In genomic region chr10:85038147-85038546, GRCm38 (mm10) we compare ENCODE assay signal across 20 mouse cellular contexts.
A peak's percentile ranks its signal among the peaks of the same experiment; 100 is the strongest.
DNase-seq lines count a peak whose midpoint lies in the region; ATAC-seq and TF ChIP-seq lines count a peak whose summit lies in the region.
"Had no signal": no experiment of that assay in that cellular context is flagged by ENCODE, and none has a peak within 500 bp of the region (broad histone marks: within the 10 kb centered on the region; RNA-seq: fewer than 3 reads in every experiment).

No protein-coding gene starts in this region.

- DNase-seq in liver = peak; percentile 10
- no peak for DNase-seq in liver, embryonic 11.5 days (ENCODE audit: low spot score)
- DNase-seq in lung, postnatal 36 days = peak; percentile 10
- no peak for DNase-seq in lung, postnatal 25 days (ENCODE audit: low spot score)
- no peak for DNase-seq in stomach, postnatal 0 days (ENCODE audit: low spot score)
- no peak for DNase-seq in frontal cortex, postnatal 14 days (ENCODE audit: low spot score in 2 of 2)
- DNase-seq: adrenal gland, adult 8-10 months; cerebellum, adult 11-12 months; cerebellum, adult 9-10 months; cerebellum, postnatal 25 days; gastrocnemius, postnatal 14 days; heart, adult 2 months; heart, postnatal 14 days had no signal

- no peak for TF ChIP-seq CTCF in stomach, postnatal 0 days (IDR thresholded peaks at IDR 0.05; ENCODE audit: low read depth)

- 69% methylated on average over 9 of the region's 10 CpGs for WGBS in liver, embryonic 11.5 days
- WGBS in stomach, embryonic 15.5 days = 65% methylated on average over 10 of the region's 10 CpGs
- WGBS in stomach, postnatal 0 days = 64% methylated on average over 10 of the region's 10 CpGs

- no peaks in the 10 kb centered on the region for H3K4me1 ChIP-seq in liver, embryonic 11.5 days (replicated peaks; ENCODE audit: control insufficient read depth, insufficient read depth, low read length)
- H3K4me1 ChIP-seq in stomach, embryonic 15.5 days = 0 out of 2 replicates have a peak, but pooled peaks cover 5% of the 10 kb centered on the region
- no peaks in the 10 kb centered on the region for H3K4me1 ChIP-seq in stomach, postnatal 0 days (replicated peaks; ENCODE audit: control insufficient read depth, insufficient read depth)
- H3K4me1 ChIP-seq: forebrain, embryonic 15.5 days; hindbrain, embryonic 13.5 days had no signal

- no peaks in the 10 kb centered on the region for H3K36me3 ChIP-seq in liver, embryonic 11.5 days (ENCODE audit: control insufficient read depth, insufficient read depth, low read length)
- no peaks in the 10 kb centered on the region for H3K36me3 ChIP-seq in stomach, embryonic 15.5 days
- H3K36me3 ChIP-seq in stomach, postnatal 0 days (ENCODE audit: control insufficient read depth, insufficient read depth, low read length) = no peaks in the 10 kb centered on the region
- H3K36me3 ChIP-seq: embryonic facial prominence, embryonic 12.5 days; forebrain, embryonic 15.5 days; G1E; heart, embryonic 15.5 days; hindbrain, embryonic 13.5 days had no signal

- no peak for TF ChIP-seq EP300 in stomach, postnatal 0 days (optimal IDR thresholded peaks at IDR 0.05)

- H3K27ac ChIP-seq in liver, embryonic 11.5 days (ENCODE audit: low read depth, low read length) = no peak overlapping the region
- no peak overlapping the region for H3K27ac ChIP-seq in stomach, embryonic 15.5 days
- no peak overlapping the region for H3K27ac ChIP-seq in stomach, postnatal 0 days (replicated peaks)
- H3K27ac ChIP-seq: embryonic facial prominence, embryonic 12.5 days; forebrain, embryonic 15.5 days; heart, adult 2 months; heart, embryonic 15.5 days; hindbrain, embryonic 13.5 days had no signal

- no peak overlapping the region for H3K4me3 ChIP-seq in liver, embryonic 11.5 days (ENCODE audit: low read depth, low read length)
- H3K4me3 ChIP-seq in stomach, embryonic 15.5 days (replicated peaks) = no peak overlapping the region
- H3K4me3 ChIP-seq in stomach, postnatal 0 days (ENCODE audit: low read depth, low read length) = no peak overlapping the region
- H3K4me3 ChIP-seq: embryonic facial prominence, embryonic 12.5 days; forebrain, embryonic 15.5 days; heart, adult 2 months; heart, embryonic 15.5 days; hindbrain, embryonic 13.5 days had no signal

- H3K9me3 ChIP-seq in liver, embryonic 11.5 days (ENCODE audit: control insufficient read depth, low read length) = no peaks in the 10 kb centered on the region
- no peaks in the 10 kb centered on the region for H3K9me3 ChIP-seq in stomach, embryonic 15.5 days
- H3K9me3 ChIP-seq in stomach, postnatal 0 days (ENCODE audit: control insufficient read depth, low read length) = no peaks in the 10 kb centered on the region
- H3K9me3 ChIP-seq: embryonic facial prominence, embryonic 12.5 days; forebrain, embryonic 15.5 days; heart, embryonic 15.5 days; hindbrain, embryonic 13.5 days had no signal

- no peak for ATAC-seq in liver, embryonic 11.5 days (replicated peaks; ENCODE audit: low FRiP score)
- peak; percentile 43; the same call in 1 of the 2 replicates for ATAC-seq in stomach, embryonic 15.5 days (ENCODE audit: insufficient read depth, low FRiP score, low read depth)
- no peak for ATAC-seq in stomach, postnatal 0 days (ENCODE audit: low FRiP score, low TSS enrichment)
- ATAC-seq: forebrain, embryonic 15.5 days had no signal

- no peaks in the 10 kb centered on the region for H3K27me3 ChIP-seq in liver, embryonic 11.5 days (replicated peaks; ENCODE audit: control insufficient read depth, insufficient read depth, low read length)
- H3K27me3 ChIP-seq in stomach, embryonic 15.5 days (replicated peaks) = no peaks in the 10 kb centered on the region
- no peaks in the 10 kb centered on the region for H3K27me3 ChIP-seq in stomach, postnatal 0 days (ENCODE audit: control insufficient read depth, insufficient read depth, low read length)
- H3K27me3 ChIP-seq: embryonic facial prominence, embryonic 12.5 days; heart, embryonic 15.5 days had no signal

- no peak overlapping the region for H3K4me2 ChIP-seq in liver, embryonic 11.5 days
- no peak overlapping the region for H3K4me2 ChIP-seq in stomach, embryonic 15.5 days
- no peak overlapping the region for H3K4me2 ChIP-seq in stomach, postnatal 0 days (replicated peaks; ENCODE audit: low read depth)
- H3K4me2 ChIP-seq: embryonic facial prominence, embryonic 12.5 days; forebrain, embryonic 15.5 days; heart, embryonic 11.5 days; heart, embryonic 15.5 days; hindbrain, embryonic 13.5 days had no signal

- no peak overlapping the region for H3K9ac ChIP-seq in liver, embryonic 11.5 days (ENCODE audit: low read depth, low read length)
- H3K9ac ChIP-seq in stomach, embryonic 15.5 days = no peak overlapping the region
- H3K9ac ChIP-seq in stomach, postnatal 0 days (ENCODE audit: low read length) = no peak overlapping the region
- H3K9ac ChIP-seq: embryonic facial prominence, embryonic 12.5 days; forebrain, embryonic 15.5 days; heart, embryonic 15.5 days; hindbrain, embryonic 13.5 days had no signal

Comparison
In these comparisons a context has a peak if more than half of its experiments do, and no peak if none do; other contexts are left out.
1. DNase-seq: peak in liver (single experiment) and lung, postnatal 36 days (single experiment); none in liver, embryonic 11.5 days (single experiment), lung, postnatal 25 days (single experiment), stomach, postnatal 0 days (single experiment) and frontal cortex, postnatal 14 days (0 of 2).